Comparison of ENCODE assay signal across 1 mouse cellular context in the genomic region with DNA sequence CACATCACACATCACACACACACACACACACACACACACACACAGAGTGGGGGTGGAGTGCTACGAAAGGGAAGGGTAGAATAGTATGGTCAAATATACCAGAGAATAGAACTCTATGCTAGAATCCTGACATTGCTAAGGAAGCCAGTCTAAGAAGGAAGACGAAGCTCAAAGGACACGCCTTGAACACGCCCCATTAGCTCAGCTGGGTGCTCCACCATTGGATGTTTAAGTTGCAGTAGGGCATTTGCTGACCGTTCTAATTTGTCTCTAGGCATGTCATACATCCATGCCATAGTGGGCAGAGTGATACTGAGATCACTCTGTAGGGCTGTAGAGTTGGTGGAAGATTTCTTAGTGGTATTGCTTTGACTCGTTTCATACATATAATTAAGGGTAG.
TF ChIP-seq lines count a peak whose summit lies in the region.

No protein-coding gene starts in this region.

TF ChIP-seq in MEL, 35 proteins besides CTCF, POLR2A, EP300 and RAD21 (continued from another document):
- no peak for TF ChIP-seq MYC (IDR thresholded peaks at IDR 0.05; ENCODE audit: low read depth, low read length)
- no peak for TF ChIP-seq MAZ (IDR thresholded peaks at IDR 0.05; ENCODE audit: low read depth, low read length)
- TF ChIP-seq GABPA (IDR thresholded peaks at IDR 0.05; ENCODE audit: low read depth, low read length) = no peak
